Mouse (Mus musculus) stomach, embryonic 14.5 days (tissue): ENCODE measurements around the gene Prr13. TPM values are rescaled to one million over a fixed set of nuclear protein-coding genes. Genes with fewer than 3 reads are reported as not detected.

Experiments
- ATAC-seq: fragments of 200-750 bp; cut with Nextera tagmentation; 2 replicates; pipeline ENCODE4 v1.8.0; 2017; ENCODE audit warnings: low read depth, moderate TSS enrichment; ENCODE audit not compliant: insufficient number of reproducible peaks, insufficient read depth, low FRiP score
- H3K27ac ChIP-seq: fragments of 300-500 bp; sonication (generic); 2 replicates; pipeline ENCODE4 v1.5.1; 2014; ENCODE audit warnings: mild to moderate bottlenecking, low read length, moderate library complexity, mixed read lengths
- H3K27me3 ChIP-seq: fragments of 300-500 bp; sonication (generic); 2 replicates; pipeline ENCODE4 v1.6.1; 2014; ENCODE audit warnings: low read length, control low read depth, mixed read lengths; ENCODE audit not compliant: control insufficient read depth, insufficient read depth
- H3K36me3 ChIP-seq: fragments of 300-500 bp; sonication (generic); 2 replicates; pipeline ENCODE4 v1.6.1; 2014; ENCODE audit warnings: mild to moderate bottlenecking, control low read depth, low read length, moderate library complexity, mixed read lengths; ENCODE audit not compliant: control insufficient read depth, insufficient read depth
- H3K4me1 ChIP-seq: fragments of 300-500 bp; sonication (generic); 2 replicates; pipeline ENCODE4 v1.6.1; 2014; ENCODE audit warnings: low read length, control low read depth, mixed read lengths; ENCODE audit not compliant: control insufficient read depth, insufficient read depth
- H3K4me2 ChIP-seq: fragments of 300-500 bp; sonication (generic); replicated peaks from 2 replicates; pipeline ENCODE4 v1.6.1; 2014; ENCODE audit warnings: low read depth, low read length, control low read depth
- H3K4me3 ChIP-seq: fragments of 300-500 bp; sonication (generic); 2 replicates; pipeline ENCODE4 v1.5.1; 2014; ENCODE audit warnings: low read depth, low read length, control low read depth
- H3K9ac ChIP-seq: fragments of 300-500 bp; sonication (generic); replicated peaks from 2 replicates; pipeline ENCODE4 v1.6.1; 2014; ENCODE audit warnings: low read depth, mild to moderate bottlenecking, control low read depth, low read length, moderate library complexity, mixed read lengths
- H3K9me3 ChIP-seq: fragments of 300-500 bp; sonication (generic); 2 replicates; pipeline ENCODE4 v1.6.1; 2016; ENCODE audit warnings: low read depth, low read length, control low read depth; ENCODE audit not compliant: control insufficient read depth
- WGBS: fragments of 180-500 bp; shearing (Covaris S2); extraction: QIAGEN DNeasy Blood & Tissue Kit; methylation state at CpG from one replicate; pipeline ENCODE4 v1.1.7; 2014; 5-methylcytosine and 5-hydroxymethylcytosine counted together
- polyA plus RNA-seq: library from polyadenylated mRNA; unstranded; fragments of >200 nt; fragmentation: Nextera tagmentation; extraction: Ambion mirVana; gene quantifications from 2 replicates; pipeline ENCODE4 v1.2.1, GENCODE M21; 2014

Prr13 gene
- polyA plus RNA-seq, 1 experiment from 2014 or later: 132 TPM

- no peak for ATAC-seq
- H3K36me3 ChIP-seq: peaks cover 82% of the 10 kb centered on the region
Observed at GRCm38 (mm10) chr15:102483136-102483535, 24.3 kb downstream of the Prr13 start.

GRCm38 (mm10) chr15:102485853-102486252, 27.0 kb downstream of the Prr13 start:
- Histone ChIP-seq H3K9ac (no peak overlapping the region), H3K4me3 (no peak overlapping the region), H3K27ac (no peak overlapping the region), H3K4me2 (no peak overlapping the region), H3K27me3 (no peaks in the 10 kb centered on the region), H3K4me1 (no peaks in the 10 kb centered on the region), H3K36me3 (peaks cover 86% of the 10 kb centered on the region), H3K9me3 (no peaks in the 10 kb centered on the region)
- 89% methylated on average over 12 of the region's 12 CpGs for WGBS
- no peak for ATAC-seq

More at GRCm38 (mm10) chr15:102483136-102483535, 24.3 kb downstream of the Prr13 start:
- Histone ChIP-seq H3K27me3 (no peaks in the 10 kb centered on the region), H3K4me1 (no peaks in the 10 kb centered on the region), H3K27ac (no peak overlapping the region), H3K4me3 (no peak overlapping the region), H3K9ac (no peak overlapping the region), H3K9me3 (no peaks in the 10 kb centered on the region), H3K4me2 (no peak overlapping the region)
- WGBS: 78% methylated on average over 3 of the region's 3 CpGs

- Histone ChIP-seq H3K9ac (no peak overlapping the region), H3K36me3 (peaks cover 88% of the 10 kb centered on the region), H3K27me3 (no peaks in the 10 kb centered on the region), H3K4me3 (no peak overlapping the region), H3K4me2 (no peak overlapping the region), H3K4me1 (no peaks in the 10 kb centered on the region), H3K27ac (no peak overlapping the region), H3K9me3 (no peaks in the 10 kb centered on the region)
- ATAC-seq: no peak
- 63% methylated on average over 1 of the region's 1 CpGs for WGBS
Observed at GRCm38 (mm10) chr15:102487664-102488063, 28.8 kb downstream of the Prr13 start.

GRCm38 (mm10) chr15:102498322-102498721, 39.5 kb downstream of the Prr13 start:
- H3K36me3 ChIP-seq: peaks cover 90% of the 10 kb centered on the region
- no peak for ATAC-seq
- no peak overlapping the region for H3K9ac ChIP-seq
- H3K27me3 ChIP-seq: no peaks in the 10 kb centered on the region
- no peak overlapping the region for H3K4me2 ChIP-seq
- H3K4me3 ChIP-seq: no peak overlapping the region
- H3K27ac ChIP-seq: no peak overlapping the region
- WGBS: 83% methylated on average over 3 of the region's 3 CpGs
- no peaks in the 10 kb centered on the region for H3K9me3 ChIP-seq
- no peaks in the 10 kb centered on the region for H3K4me1 ChIP-seq

GRCm38 (mm10) chr15:102499370-102499769, 40.5 kb downstream of the Prr13 start:
- H3K9me3 ChIP-seq: no peaks in the 10 kb centered on the region
- no peaks in the 10 kb centered on the region for H3K27me3 ChIP-seq
- H3K27ac ChIP-seq: no peak overlapping the region
- H3K4me3 ChIP-seq: no peak overlapping the region
- H3K4me2 ChIP-seq: no peak overlapping the region
- peaks cover 90% of the 10 kb centered on the region for H3K36me3 ChIP-seq
- no peak overlapping the region for H3K9ac ChIP-seq
- ATAC-seq: no peak
- H3K4me1 ChIP-seq: no peaks in the 10 kb centered on the region
- 65% methylated on average over 3 of the region's 3 CpGs for WGBS

- H3K9ac ChIP-seq: no peak overlapping the region
- no peaks in the 10 kb centered on the region for H3K9me3 ChIP-seq
- H3K27ac ChIP-seq: no peak overlapping the region
- no peak overlapping the region for H3K4me2 ChIP-seq
- no peak overlapping the region for H3K4me3 ChIP-seq
- peaks cover 89% of the 10 kb centered on the region for H3K36me3 ChIP-seq
- ATAC-seq: no peak
- no peaks in the 10 kb centered on the region for H3K4me1 ChIP-seq
- WGBS: 81% methylated on average over 6 of the region's 6 CpGs
- H3K27me3 ChIP-seq: no peaks in the 10 kb centered on the region
Observed at GRCm38 (mm10) chr15:102499851-102500250, 41.0 kb downstream of the Prr13 start.

- Histone ChIP-seq H3K9me3 (no peaks in the 10 kb centered on the region), H3K4me3 (no peak overlapping the region), H3K9ac (no peak overlapping the region), H3K27me3 (no peaks in the 10 kb centered on the region), H3K4me2 (no peak overlapping the region), H3K36me3 (peaks cover 87% of the 10 kb centered on the region), H3K4me1 (no peaks in the 10 kb centered on the region), H3K27ac (no peak overlapping the region)
- 87% methylated on average over 5 of the region's 5 CpGs for WGBS
- no peak for ATAC-seq
Observed at GRCm38 (mm10) chr15:102500479-102500878, 41.7 kb downstream of the Prr13 start.

GRCm38 (mm10) chr15:102501084-102501814, 42.4 kb downstream of the Prr13 start:
- H3K36me3 ChIP-seq: peaks cover 84% of the 10 kb centered on the region
- ATAC-seq: no peak
- no peaks in the 10 kb centered on the region for H3K4me1 ChIP-seq
- H3K4me2 ChIP-seq: no peak overlapping the region
- H3K27ac ChIP-seq: no peak overlapping the region
- no peaks in the 10 kb centered on the region for H3K27me3 ChIP-seq
- H3K9me3 ChIP-seq: no peaks in the 10 kb centered on the region
- no peak overlapping the region for H3K9ac ChIP-seq
- H3K4me3 ChIP-seq: no peak overlapping the region
- 85% methylated on average over 19 of the region's 19 CpGs for WGBS
